Comparison of ENCODE assay signal across 14 mouse cellular contexts in the genomic region with DNA sequence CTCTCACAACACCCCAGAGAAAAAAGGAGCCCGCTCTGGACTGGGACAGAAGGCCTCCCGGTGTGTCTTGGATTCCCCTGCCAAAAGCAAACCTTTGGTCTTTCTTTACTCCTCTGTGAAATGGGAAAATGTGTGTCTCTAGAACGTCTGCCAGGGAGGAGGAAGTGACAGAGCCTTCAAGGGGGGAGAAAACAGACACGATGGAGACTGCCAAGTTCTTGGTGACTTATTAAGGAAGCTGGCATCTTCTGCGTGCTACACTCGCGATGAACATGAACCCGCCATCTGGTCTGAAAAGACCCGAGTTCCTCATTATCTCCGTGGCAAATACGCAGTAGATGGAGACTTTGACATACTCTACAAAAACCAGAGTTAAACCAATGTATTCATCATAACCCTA. TPM values are rescaled to one million over a fixed set of nuclear protein-coding genes. Genes with fewer than 3 reads are reported as not detected.
DNase-seq lines count a peak whose midpoint lies in the region; ATAC-seq and TF ChIP-seq lines count a peak whose summit lies in the region.
"Had no signal": no experiment of that assay in that cellular context is flagged by ENCODE, and none has a peak within 500 bp of the region (broad histone marks: within the 10 kb centered on the region; RNA-seq: fewer than 3 reads in every experiment).

No protein-coding gene starts in this region.

- H3K4me3 ChIP-seq in intestine, embryonic 16.5 days (ENCODE audit: low read length): no peak overlapping the region
- H3K4me3 ChIP-seq in intestine, embryonic 15.5 days (replicated peaks): no peak overlapping the region
- no peak overlapping the region for H3K4me3 ChIP-seq in forebrain, postnatal 0 days (ENCODE audit: low read depth, low read length)
- H3K4me3 ChIP-seq: embryonic facial prominence, embryonic 10.5 days; gastrocnemius, adult 2 months; neural tube, embryonic 13.5 days had no signal

- no peaks in the 10 kb centered on the region for H3K27me3 ChIP-seq in intestine, embryonic 16.5 days (replicated peaks; ENCODE audit: control insufficient read depth, insufficient read depth, low read length)
- H3K27me3 ChIP-seq in intestine, embryonic 15.5 days (replicated peaks): no peaks in the 10 kb centered on the region
- no peaks in the 10 kb centered on the region for H3K27me3 ChIP-seq in forebrain, postnatal 0 days (ENCODE audit: insufficient read depth, low read length)
- H3K27me3 ChIP-seq: neural tube, embryonic 13.5 days had no signal

- H3K4me2 ChIP-seq in intestine, embryonic 16.5 days (ENCODE audit: low read depth, low read length): no peak overlapping the region
- no peak overlapping the region for H3K4me2 ChIP-seq in intestine, embryonic 15.5 days (replicated peaks)
- H3K4me2 ChIP-seq in forebrain, postnatal 0 days (ENCODE audit: low read depth): no peak overlapping the region
- H3K4me2 ChIP-seq: lung, embryonic 14.5 days; neural tube, embryonic 13.5 days had no signal

- DNase-seq in right cerebral cortex, postnatal 10 days (ENCODE audit: low spot score in 2 of 2): peak; percentile 46 to 51
- no peak for DNase-seq in right cerebral cortex, postnatal 25 days
- peak; percentile 67 for DNase-seq in forebrain, postnatal 0 days
- DNase-seq in T-cell, adult 2 months (ENCODE audit: low spot score): no peak
- DNase-seq in left cerebral cortex, adult 11 months (ENCODE audit: low spot score): no peak
- DNase-seq: adrenal gland, adult 8-10 months; gastrocnemius, adult 2 months; heart, postnatal 36 days; liver; lung, embryonic 14.5 days had no signal

- WGBS in intestine, embryonic 16.5 days: 80% methylated on average over 11 of the region's 11 CpGs
- WGBS in intestine, embryonic 15.5 days: 83% methylated on average over 11 of the region's 11 CpGs
- WGBS in forebrain, postnatal 0 days: 60% methylated on average over 11 of the region's 11 CpGs

- TF ChIP-seq CTCF in forebrain, postnatal 0 days (IDR thresholded peaks at IDR 0.05; ENCODE audit: low read depth): no peak

- no peak overlapping the region for H3K27ac ChIP-seq in intestine, embryonic 16.5 days (ENCODE audit: low read length)
- no peak overlapping the region for H3K27ac ChIP-seq in intestine, embryonic 15.5 days
- H3K27ac ChIP-seq in forebrain, postnatal 0 days (ENCODE audit: low read depth, low read length): no peak overlapping the region
- H3K27ac ChIP-seq: embryonic facial prominence, embryonic 10.5 days; gastrocnemius, adult 2 months; neural tube, embryonic 13.5 days had no signal

- H3K4me1 ChIP-seq in intestine, embryonic 16.5 days (ENCODE audit: control insufficient read depth, insufficient read depth, low read length): no peaks in the 10 kb centered on the region
- H3K4me1 ChIP-seq in intestine, embryonic 15.5 days (replicated peaks): no peaks in the 10 kb centered on the region; the same call in 1 of the 2 replicates
- no peaks in the 10 kb centered on the region for H3K4me1 ChIP-seq in forebrain, postnatal 0 days (ENCODE audit: insufficient read depth)
- H3K4me1 ChIP-seq: neural tube, embryonic 13.5 days had no signal

- ATAC-seq in intestine, embryonic 16.5 days: 0 out of 2 replicates have a peak, but pooled peaks have one; percentile 4
- ATAC-seq in intestine, embryonic 15.5 days: no peak
- ATAC-seq in forebrain, postnatal 0 days: peak; percentile 38; the same call in 1 of the 2 replicates

- H3K9me3 ChIP-seq in intestine, embryonic 16.5 days (ENCODE audit: control insufficient read depth, low read length): no peaks in the 10 kb centered on the region
- H3K9me3 ChIP-seq in intestine, embryonic 15.5 days: no peaks in the 10 kb centered on the region
- no peaks in the 10 kb centered on the region for H3K9me3 ChIP-seq in forebrain, postnatal 0 days (ENCODE audit: low read length)
- H3K9me3 ChIP-seq: embryonic facial prominence, embryonic 10.5 days; neural tube, embryonic 13.5 days had no signal

- H3K36me3 ChIP-seq in intestine, embryonic 16.5 days (ENCODE audit: control insufficient read depth, insufficient read depth, low read length): no peaks in the 10 kb centered on the region
- no peaks in the 10 kb centered on the region for H3K36me3 ChIP-seq in intestine, embryonic 15.5 days
- no peaks in the 10 kb centered on the region for H3K36me3 ChIP-seq in forebrain, postnatal 0 days (ENCODE audit: insufficient read depth)

- no peak overlapping the region for H3K9ac ChIP-seq in intestine, embryonic 16.5 days (ENCODE audit: low read depth, low read length)
- H3K9ac ChIP-seq in intestine, embryonic 15.5 days: no peak overlapping the region
- H3K9ac ChIP-seq in forebrain, postnatal 0 days: no peak overlapping the region
- H3K9ac ChIP-seq: lung, embryonic 14.5 days; neural tube, embryonic 13.5 days had no signal

RNA-seq across cellular contexts. Expression of a gene that starts 24.2 kb away (rescaled TPM):
- polyA plus RNA-seq in intestine, embryonic 16.5 days (2015; fragmentation: Nextera tagmentation; extraction: Ambion mirVana): 21.6 and 22.4 TPM in 2 replicates
- 27.2 and 29.4 TPM in 2 replicates for polyA plus RNA-seq in intestine, embryonic 15.5 days (2015; fragmentation: Nextera tagmentation; extraction: Ambion mirVana)
- 127 and 158 TPM in 2 replicates for total RNA-seq in forebrain, postnatal 0 days (2014; rRNA removed)
- 84.6 and 91.7 TPM in 2 replicates for polyA plus RNA-seq in forebrain, postnatal 0 days (2015; fragmentation: Nextera tagmentation; extraction: Ambion mirVana)

RNA-seq across cellular contexts. Expression of a gene that starts 49.4 kb away (rescaled TPM):
- polyA plus RNA-seq in intestine, embryonic 16.5 days (2015; fragmentation: Nextera tagmentation; extraction: Ambion mirVana): 20.1 and 21.9 TPM in 2 replicates
- polyA plus RNA-seq in intestine, embryonic 15.5 days (2015; fragmentation: Nextera tagmentation; extraction: Ambion mirVana): 18.9 and 19.3 TPM in 2 replicates
- total RNA-seq in forebrain, postnatal 0 days (2014; rRNA removed): 13.8 and 19.4 TPM in 2 replicates
- 10.7 and 14.4 TPM in 2 replicates for polyA plus RNA-seq in forebrain, postnatal 0 days (2015; fragmentation: Nextera tagmentation; extraction: Ambion mirVana)

Comparison
In these comparisons a context has a peak if more than half of its experiments do, and no peak if none do; other contexts are left out.
1. DNase-seq: peak in right cerebral cortex, postnatal 10 days (2 of 2) and forebrain, postnatal 0 days (single experiment); none in right cerebral cortex, postnatal 25 days (single experiment), T-cell, adult 2 months (single experiment) and left cerebral cortex, adult 11 months (single experiment).